13 mouse cellular contexts compared by ENCODE assay signal in the genomic region with DNA sequence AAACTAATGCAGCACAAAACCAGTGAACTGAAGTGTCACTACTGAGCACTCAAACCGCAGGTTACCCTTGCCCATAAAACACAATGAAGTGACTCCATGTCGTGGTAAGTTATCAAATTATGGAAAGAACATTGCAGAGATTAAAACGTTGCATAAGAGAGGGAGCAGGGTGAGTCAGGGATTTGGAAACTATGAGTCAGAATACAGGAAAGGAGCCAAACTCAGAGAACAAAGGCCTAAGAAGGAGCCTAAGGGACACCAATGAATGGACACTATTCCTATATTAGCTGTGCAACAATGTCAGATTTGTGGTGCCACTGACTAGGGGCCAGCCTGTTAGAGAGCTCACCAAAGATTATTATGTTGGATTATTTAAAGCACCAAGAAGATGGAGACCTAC. TPM values are rescaled to one million over a fixed set of nuclear protein-coding genes. Genes with fewer than 3 reads are reported as not detected.
A peak's percentile ranks its signal among the peaks of the same experiment; 100 is the strongest.
DNase-seq lines count a peak whose midpoint lies in the region; TF ChIP-seq lines count a peak whose summit lies in the region.
"Had no signal": no experiment of that assay in that cellular context is flagged by ENCODE, and none has a peak within 500 bp of the region (broad histone marks: within the 10 kb centered on the region; RNA-seq: fewer than 3 reads in every experiment).

No protein-coding gene starts in this region.

- WGBS in small intestine, adult 2 months = 43% methylated on average over 3 of the region's 3 CpGs

- no peaks in the 10 kb centered on the region for H3K27me3 ChIP-seq in testis, adult 2 months (ENCODE audit: control insufficient read depth, insufficient read depth, low read length)
- H3K27me3 ChIP-seq in small intestine, adult 2 months (ENCODE audit: control insufficient read depth, insufficient read depth, low read length) = no peaks in the 10 kb centered on the region
- H3K27me3 ChIP-seq: CH12.LX; hindbrain, embryonic 12.5 days; liver, embryonic 15.5 days had no signal

- peak overlapping the region; percentile 17; the same call in 1 of the 2 replicates for H3K27ac ChIP-seq in testis, adult 2 months (ENCODE audit: control insufficient read depth, insufficient read depth, low read depth, low read length)
- peak overlapping the region; percentile 41; the same call in 1 of the 2 replicates for H3K27ac ChIP-seq in small intestine, adult 2 months (ENCODE audit: insufficient read depth, low read depth, low read length)
- H3K27ac ChIP-seq: hindbrain, embryonic 12.5 days; liver, embryonic 15.5 days had no signal

- intact Hi-C loops in heart, postnatal 25 days (cut with DNase I) = no loop called here

- no peaks in the 10 kb centered on the region for H3K36me3 ChIP-seq in testis, adult 2 months (ENCODE audit: control insufficient read depth, insufficient read depth, low read length)
- no peaks in the 10 kb centered on the region for H3K36me3 ChIP-seq in small intestine, adult 2 months (ENCODE audit: control insufficient read depth, insufficient read depth, low read length)
- H3K36me3 ChIP-seq: hindbrain, embryonic 12.5 days; liver, embryonic 15.5 days had no signal

- H3K4me3 ChIP-seq in testis, adult 2 months (ENCODE audit: control insufficient read depth, low read depth, low read length) = no peak overlapping the region
- no peak overlapping the region for H3K4me3 ChIP-seq in small intestine, adult 2 months (ENCODE audit: low read depth, low read length)
- H3K4me3 ChIP-seq: hindbrain, embryonic 12.5 days; liver, embryonic 15.5 days had no signal

- no peak for TF ChIP-seq POLR2A in testis, adult 2 months (IDR thresholded peaks at IDR 0.05; ENCODE audit: control insufficient read depth, low read depth, low read length)
- no peak for TF ChIP-seq POLR2A in small intestine, adult 2 months (IDR thresholded peaks at IDR 0.05; ENCODE audit: low read depth, low read length)

- peak; percentile 91 for DNase-seq in heart, adult 11 months
- DNase-seq in heart, postnatal 25 days (ENCODE audit: low spot score) = no peak
- no peak for DNase-seq in testis, postnatal 10 days (ENCODE audit: low spot score)
- DNase-seq in gonadal fat pad, adult 2 months (ENCODE audit: low read depth) = peak; percentile 82
- no peak for DNase-seq in spleen, postnatal 4 days (ENCODE audit: low spot score in 2 of 2)
- no peak for DNase-seq in spleen, adult 18-20 months
- DNase-seq: cerebellum, adult 11-12 months had no signal

- no peak for TF ChIP-seq CTCF in testis, adult 2 months (IDR thresholded peaks at IDR 0.05; ENCODE audit: control insufficient read depth, insufficient read depth, insufficient replicate concordance, low read depth, low read length)
- no peak for TF ChIP-seq CTCF in small intestine, adult 2 months (IDR thresholded peaks at IDR 0.05; ENCODE audit: extremely low read depth, insufficient read length, insufficient replicate concordance, low read depth, low read length)

- no peaks in the 10 kb centered on the region for H3K4me1 ChIP-seq in testis, adult 2 months (ENCODE audit: control insufficient read depth, insufficient read depth, low read length)
- no peaks in the 10 kb centered on the region for H3K4me1 ChIP-seq in small intestine, adult 2 months (ENCODE audit: control insufficient read depth, insufficient read depth, insufficient read length, low read length)
- H3K4me1 ChIP-seq: hindbrain, embryonic 12.5 days; liver, embryonic 15.5 days had no signal

RNA-seq across cellular contexts. Expression of gene Efemp1, which starts 53.3 kb away (rescaled TPM):
- 10 to 100 TPM; 16.0 to 20.7 TPM for total RNA-seq in heart, postnatal 25 days (2021)
- polyA plus RNA-seq in testis, adult 2 months (2012; rRNA removed) = 2.8 and 3.3 TPM in 2 replicates
- 93.8 and 97.5 TPM in 2 replicates for polyA plus RNA-seq in gonadal fat pad, adult 2 months (2012; rRNA removed)
- 9.6 and 11.6 TPM in 2 replicates for polyA plus RNA-seq in small intestine, adult 2 months (2012; rRNA removed)
- total RNA-seq: CH12.LX; neutrophil, adult 5-6 weeks had no signal

Comparison
In these comparisons a context has a peak if more than half of its experiments do, and no peak if none do; other contexts are left out.
1. DNase-seq: peak in heart, adult 11 months (single experiment) and gonadal fat pad, adult 2 months (single experiment); none in heart, postnatal 25 days (single experiment), testis, postnatal 10 days (single experiment), spleen, postnatal 4 days (0 of 2) and spleen, adult 18-20 months (0 of 2).